Mouse (Mus musculus): ENCODE data around the gene Clk3. TPM values are rescaled to one million over a fixed set of nuclear protein-coding genes. Genes with fewer than 3 reads are reported as not detected.
A peak's percentile ranks its signal among the peaks of the same experiment; 100 is the strongest.

Clk3 gene
- total RNA-seq, 4 experiments from 2014 or later = 75.3 to 83.3 (median 78.5) TPM

DNA sequence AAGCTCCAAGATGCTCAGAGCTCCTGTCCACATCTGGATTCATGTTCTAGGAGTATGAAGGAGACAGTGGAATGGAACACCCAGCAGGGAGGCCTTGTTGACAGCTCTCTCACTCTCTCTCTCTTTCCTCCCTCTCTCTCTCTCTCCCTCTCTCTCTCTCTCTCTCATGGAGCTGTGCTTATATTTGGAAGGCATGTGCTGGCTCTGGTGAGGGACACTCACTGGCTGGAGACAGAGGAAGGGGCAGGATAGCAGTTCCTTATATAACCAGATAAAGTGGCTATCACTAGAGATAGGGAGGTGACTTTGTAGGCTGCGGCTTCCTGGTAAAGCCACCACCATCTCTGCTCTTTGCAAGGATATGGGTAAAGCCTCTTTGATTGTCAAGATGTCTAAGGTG lies 4.6 kb upstream of the Clk3 start:
- no peak for DNase-seq

DNA sequence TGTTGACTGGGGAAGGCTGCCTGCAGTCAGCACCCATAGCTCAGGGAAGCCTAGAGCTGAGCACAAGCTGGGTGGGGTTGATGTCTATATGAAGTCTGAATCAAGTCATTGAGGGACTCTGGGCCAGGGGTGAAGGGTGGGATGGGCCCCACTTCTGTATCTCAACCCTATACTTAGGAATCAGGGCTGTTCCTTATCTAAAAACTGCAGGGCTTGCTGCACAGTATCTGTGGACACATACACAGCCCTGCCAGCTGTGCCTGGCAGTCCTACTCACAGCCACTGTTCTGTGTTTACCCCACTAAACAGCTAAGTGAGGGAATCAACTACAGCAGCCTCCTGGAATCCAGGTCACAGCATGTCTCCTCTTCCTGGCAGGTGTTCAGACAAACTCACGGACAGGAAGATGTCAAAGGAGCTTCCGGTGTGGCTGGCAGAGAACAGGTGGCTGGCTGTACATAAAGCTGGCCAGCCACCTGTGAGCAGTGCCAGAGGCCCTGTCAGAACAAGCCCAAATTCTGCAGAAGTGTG lies 3.9 kb upstream of the Clk3 start:
- no peak for DNase-seq

DNA sequence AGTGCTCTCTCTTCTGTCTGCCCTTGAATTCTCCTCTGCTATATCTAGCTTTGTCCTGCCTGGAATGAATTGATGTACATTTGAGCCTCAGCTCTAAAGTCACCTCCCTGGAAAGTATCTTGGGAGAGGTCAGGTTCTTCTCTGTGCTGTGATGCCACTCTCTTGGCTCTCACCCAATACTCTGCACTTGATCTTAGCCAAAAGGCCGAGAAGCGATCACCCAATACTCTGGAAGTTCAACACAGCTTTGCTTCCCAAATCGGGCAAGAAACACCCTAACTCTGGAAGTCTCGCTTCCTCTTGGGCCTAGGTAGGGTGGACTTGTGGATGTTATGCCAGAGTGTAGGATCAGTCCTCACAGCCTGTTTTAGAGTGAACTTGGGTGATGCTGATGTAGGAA lies 1.6 kb upstream of the Clk3 start:
- no peak for DNase-seq

DNA sequence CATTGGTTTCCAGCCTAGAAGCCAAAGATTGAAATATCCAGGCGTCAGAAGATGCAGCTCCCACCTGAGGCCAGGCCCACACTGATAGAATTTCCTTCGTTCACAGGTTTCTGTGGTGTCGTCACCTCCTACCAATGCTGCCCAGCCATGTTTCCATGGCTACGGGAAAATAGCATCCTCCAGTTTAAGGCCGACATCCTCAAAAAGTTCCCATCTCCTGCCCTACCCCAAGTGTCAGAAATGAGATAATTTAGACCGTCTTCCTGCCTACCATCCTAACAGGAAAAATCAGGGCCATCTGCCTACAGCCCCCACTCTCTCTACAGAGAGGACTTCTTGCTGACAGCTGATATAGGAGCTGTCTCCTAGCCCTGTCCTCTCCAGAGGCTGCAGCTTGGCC lies 771 bp upstream of the Clk3 start:
- DNase-seq = no peak

DNA sequence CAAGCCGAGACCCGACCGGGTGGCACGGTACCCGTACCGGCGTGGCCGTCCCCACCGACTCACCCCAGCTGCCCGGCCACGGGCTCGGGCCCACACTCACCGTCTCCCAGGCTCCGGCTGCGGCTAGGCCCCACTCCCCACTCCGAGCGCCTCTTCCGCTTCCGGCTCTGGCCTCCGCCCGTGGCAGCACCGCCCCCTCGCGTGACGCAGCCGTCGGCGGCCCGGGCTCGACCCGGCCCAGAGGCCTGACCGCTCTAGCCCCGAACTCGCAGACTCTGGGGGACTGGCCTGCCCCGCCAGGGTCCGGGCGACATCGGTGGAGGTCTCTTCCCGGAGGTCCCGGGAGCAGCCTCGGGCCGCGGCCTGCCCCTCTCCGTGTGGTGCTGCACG lies 691 bp downstream of the Clk3 start:
- peak; percentile 92 for DNase-seq

DNA sequence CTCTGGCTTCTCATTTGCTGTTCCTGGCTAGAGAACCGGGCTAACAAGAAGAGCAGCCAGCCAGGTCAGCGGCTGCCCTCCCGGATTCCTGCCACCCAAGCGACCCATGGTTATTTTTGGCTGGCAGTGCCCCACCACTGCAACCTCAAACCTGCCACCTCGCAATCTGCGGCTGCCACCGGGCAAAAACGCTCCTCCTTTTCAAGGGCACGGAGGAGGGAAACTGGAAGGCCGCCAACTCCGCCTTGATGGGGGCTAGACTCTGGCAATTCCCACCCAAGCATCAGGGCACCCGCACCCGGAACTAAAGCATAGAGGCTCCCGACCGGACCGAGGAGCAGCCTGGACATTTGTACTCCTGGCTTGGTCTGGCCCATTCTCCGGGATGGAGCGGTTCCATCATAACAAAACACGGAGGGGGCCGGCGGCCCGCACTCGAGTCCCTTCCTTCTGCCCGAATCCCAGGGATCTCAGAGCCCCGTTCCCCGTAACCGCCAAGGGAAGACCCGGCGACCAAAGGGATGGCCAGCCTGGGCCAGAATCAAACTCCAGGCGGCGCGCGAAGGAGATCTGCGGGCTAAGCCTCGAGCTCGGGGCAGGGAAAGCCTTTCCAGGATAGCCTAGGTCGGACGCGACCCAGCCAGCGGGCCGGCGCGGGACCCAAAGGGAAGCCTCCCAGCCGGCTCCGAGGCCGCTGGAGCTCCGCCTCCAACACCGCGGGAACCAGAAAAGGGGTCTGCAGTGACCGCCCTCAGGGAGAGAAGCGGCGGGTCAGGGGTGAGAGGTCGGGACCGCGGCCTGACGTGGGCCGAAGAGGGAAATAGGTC lies 1.3 kb downstream of the Clk3 start:
- peak; percentile 80 for DNase-seq

DNA sequence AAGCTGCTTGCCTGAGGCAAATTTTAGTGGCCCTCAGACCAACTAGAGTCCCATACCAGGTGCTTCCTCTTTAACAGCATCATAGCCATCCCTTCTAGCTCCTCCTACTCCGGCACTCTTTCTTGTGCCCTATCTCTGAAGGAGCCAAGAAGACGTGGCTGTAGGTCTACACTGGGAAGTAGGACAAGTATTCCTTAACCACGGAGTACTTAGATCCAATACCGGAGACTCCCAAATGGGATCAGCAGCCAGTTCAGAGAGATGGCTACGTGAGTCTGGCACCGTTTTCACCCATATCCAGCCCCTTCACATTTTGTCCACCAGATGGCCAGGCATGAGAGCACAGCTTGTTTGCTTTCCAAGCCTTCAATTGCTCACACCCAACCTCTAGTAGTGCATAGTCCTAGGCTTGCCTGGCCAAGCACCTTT lies 3.1 kb downstream of the Clk3 start:
- no peak for DNase-seq

DNA sequence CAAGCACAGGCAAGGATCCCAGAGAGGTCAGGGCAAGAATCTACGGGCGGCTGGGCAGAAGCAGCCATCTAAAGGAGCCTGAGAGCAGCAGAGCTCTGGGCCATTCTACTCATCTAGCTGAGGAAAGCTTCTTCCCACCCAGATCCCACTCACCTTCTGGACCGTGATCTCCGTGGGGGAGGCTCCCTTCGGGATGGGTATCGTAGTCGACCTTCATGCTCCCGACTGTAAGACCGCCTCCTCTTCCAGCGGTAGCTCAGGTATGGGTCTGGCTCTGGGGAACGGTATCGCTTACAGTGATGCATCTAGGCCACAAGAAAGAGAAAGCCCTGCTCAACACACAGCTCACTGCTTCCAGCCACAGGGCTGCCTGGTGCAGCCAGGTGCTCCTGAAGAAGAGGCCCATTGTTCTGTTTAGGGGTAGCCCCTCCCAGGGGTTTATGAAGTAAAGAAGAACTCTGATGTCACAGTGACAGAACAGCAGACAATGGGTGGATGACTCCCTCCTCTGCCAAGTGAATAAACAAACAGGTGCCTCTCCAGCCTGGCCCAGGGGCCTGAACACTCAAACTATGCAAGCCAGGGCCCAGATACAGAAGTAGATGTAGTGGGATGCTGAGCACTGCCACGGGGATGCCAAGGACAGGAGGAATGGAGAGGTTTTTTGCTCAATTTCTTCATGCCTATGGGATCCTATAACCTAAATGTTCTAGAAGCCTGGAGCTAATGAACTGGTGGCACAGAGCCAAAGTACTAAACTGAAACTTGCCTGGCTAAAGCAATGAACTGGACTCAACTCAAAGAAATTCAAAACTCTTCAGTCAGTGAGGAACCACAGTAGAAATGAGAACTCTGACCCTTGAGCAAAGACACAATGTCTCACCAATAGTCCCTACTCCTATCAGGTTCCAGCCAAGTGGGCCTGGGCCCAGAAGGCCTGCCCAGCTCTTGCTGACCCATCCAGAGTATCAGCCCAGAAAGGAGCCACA lies 3.8 kb downstream of the Clk3 start:
- no peak for DNase-seq

DNA sequence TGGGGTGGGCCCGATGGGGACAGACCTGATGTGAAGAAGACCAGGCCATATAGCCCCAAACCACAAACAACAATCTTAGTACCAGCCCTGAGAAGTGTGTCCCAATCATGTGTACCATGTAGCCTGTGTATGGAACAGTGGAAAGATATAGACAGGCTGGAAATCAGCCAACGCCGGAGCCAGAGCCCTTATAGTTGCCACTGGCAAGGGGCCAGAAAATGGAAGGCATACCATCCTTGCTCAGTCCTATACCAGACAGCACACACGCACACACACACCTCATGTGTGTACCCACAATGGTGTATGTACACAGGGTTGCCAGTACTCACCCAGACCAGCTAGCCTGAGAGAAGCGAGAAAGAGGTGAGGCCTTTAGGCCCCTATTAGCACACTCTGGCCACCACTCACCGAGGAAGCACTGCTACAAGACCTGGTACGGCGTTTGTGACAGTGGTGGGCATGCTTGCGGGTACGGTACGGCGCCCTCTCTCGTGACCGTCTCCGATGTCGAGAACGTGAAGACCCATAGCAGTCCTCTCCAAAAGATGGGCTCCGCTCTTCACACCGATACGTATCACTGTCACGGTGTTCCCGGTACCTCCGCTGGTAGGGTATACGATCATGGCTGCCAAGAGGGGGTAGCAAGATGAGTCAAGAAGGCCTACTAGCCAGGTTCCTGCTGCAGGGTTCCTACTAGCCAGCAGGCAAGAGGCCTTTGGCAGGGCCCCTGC lies 5.1 kb downstream of the Clk3 start:
- no peak for DNase-seq

DNA sequence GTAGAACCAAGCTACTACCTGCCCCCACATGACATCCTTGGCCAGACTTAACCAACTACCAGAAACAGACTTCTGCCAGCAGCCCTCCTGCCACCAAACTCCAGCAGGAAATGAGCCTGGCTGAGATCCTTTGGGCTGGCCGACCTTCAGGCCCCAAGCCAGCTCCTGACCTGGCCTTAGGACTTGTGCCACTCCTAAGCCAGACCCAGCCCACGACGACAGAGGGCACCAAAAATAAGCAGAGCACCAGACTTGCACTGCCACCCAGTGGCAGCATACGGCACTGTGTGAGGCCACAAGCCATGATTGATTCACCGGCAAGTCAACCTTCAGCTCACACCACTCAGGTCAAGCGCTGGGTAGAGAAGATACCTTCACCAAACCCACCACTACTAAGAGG lies 6.4 kb downstream of the Clk3 start:
- peak; percentile 84 for DNase-seq

DNA sequence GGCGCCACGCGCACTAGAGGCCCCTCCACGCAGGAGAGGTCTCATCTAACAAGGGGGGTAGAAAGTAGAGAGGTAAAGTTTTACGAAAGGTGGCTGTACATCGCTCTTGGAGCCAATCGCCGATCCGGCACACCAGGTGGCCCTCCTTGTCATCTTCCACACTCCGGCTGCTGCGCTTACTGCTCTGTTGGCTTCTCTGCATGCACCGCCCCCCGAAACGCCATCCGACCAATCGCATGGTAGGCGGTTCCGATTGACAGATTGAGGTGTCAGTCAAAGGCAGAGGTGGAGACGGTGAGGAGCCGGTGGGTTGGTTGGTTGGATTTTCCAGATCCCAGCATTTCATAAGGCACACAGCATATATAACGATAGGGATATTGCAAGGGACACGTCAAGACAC lies 7.1 kb downstream of the Clk3 start:
- DNase-seq = no peak

DNA sequence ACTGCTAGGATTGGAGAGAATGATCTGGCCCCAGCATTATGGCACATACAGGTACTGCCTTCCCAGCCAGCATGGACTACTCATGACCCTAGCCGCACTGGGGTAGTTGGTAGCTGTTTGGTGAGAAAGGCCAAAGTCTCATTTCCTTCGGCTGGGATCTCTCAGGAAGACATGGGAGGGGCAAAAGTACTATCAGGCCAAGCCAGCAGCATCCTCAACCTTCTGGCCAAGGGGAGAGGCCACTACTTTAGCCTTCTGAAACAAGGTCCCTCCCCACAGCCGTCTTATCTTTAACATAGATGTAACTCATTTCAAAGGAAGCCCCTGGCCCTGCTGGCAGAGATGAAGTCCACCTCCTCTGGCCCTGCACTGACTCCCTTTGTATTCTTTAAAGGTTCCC lies 8.1 kb downstream of the Clk3 start:
- DNase-seq = no peak

DNA sequence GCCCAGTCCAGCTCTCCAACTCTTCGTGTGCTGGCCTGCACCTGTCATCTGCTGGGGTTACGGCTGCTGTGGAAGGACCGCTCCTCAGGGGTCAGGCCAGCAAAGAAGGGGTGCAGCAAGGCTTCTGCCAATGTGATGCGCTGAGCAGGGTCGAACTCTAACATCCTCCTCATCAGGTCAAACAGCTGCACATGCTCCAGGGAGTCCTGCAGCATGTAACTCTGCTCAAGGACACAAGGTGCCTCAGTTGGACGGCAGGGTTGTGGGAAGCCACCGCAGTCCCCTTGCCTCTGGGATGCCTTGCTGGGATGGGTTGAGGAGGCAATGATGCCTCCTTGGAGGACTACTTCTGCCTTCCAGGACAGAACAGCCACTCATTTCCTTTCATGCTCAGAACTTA lies 14.8 kb downstream of the Clk3 start:
- no peak for DNase-seq

DNA sequence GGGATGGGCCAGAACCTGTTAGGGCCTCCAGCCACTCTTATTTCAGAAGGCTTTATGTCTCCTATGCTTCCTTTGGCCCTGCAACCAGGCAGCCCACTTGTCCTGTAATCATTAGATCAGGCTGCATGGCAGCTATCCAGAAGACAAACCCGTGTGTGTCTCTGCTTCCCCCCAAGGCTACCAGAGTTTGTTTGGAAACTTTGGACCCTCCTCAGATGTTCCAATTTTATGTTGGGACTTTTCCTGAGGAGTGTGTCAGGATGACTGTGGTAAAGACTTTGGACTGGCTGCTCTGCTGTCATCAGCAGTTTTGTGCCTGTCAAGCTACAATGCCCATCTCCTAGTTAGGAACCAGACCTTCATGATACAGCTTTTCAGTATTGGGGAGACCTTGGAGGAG lies 16.8 kb downstream of the Clk3 start:
- DNase-seq = no peak

DNA sequence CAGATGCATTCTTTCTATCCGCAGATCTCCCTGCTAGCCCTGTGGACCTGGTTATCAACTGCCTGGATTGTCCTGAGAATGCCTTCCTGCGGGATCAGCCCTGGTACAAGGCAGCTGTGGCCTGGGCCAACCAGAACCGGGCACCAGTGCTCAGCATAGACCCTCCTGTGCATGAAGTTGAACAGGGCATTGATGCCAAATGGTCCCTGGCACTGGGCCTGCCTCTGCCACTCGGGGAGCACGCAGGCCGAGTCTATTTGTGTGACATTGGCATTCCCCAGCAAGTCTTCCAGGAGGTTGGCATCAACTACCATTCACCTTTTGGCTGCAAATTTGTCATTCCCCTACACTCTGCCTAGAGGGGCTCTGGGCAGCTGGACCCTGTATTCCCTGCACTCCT lies 17.5 kb downstream of the Clk3 start:
- DNase-seq = no peak

DNA sequence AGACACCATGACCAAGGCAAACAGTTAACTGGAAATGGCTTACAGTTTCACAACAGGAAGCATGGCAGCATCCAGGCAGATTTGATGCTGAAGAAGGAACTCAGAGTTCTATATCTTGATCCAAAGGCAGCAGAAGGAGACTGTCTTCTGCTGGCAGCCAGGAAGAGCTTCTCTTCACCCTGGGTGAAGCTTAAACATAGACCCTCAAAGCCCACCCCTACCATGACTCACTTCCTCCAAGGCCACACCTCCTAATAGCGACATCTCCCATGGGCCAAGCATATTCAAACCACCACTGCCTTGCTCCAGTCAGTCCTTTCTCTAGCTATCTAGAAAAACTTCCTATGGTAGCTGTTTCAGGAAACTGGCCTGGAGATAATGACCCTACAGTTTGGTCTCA lies 18.6 kb downstream of the Clk3 start:
- no peak for DNase-seq

DNA sequence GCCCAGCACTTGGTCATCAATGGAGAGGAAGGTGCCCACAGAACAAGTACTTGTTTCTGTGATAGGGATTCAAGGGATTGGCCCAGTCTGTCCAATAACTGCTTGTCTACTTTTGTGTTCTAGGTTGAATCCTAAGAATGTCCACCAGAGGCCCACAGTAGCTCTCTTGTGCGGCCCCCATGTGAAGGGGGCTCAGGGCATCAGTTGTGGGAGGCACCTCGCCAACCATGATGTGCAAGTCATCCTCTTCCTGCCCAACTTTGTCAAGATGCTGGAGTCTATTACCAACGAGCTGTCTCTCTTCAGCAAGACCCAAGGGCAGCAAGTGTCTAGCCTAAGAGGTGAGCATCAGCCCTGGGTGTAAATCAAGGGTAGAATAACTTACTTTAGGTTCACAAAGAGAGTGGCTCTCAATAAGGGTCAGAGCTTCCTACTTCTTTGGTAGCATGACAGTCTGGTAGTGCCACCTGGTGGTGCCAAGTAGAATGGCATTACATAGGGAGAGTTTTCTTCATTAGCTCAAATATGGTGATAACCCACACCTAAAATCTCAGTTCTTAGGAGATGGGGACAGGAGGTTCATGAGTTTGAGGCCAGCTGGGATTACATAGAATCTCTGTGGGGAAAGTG lies 21.1 kb downstream of the Clk3 start:
- no peak for DNase-seq

DNA sequence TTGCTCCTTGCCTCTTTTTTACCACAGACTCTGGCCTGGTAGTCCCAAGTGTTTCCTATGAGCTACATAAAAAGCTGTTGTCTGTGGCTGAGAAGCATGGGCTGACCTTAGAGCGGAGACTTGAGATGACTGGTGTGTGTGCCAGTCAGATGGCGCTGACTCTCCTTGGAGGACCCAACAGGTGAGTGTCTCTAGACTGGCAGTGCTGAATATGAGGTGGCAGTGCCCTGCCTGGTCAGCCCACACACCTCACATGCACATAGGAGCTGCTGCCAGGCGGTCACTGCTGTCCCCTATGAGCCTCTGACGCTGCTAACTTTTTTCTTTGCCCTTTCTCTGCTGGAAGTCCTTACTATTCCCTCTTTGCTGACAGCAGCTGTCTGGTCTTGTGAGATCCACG lies 25.8 kb downstream of the Clk3 start:
- no peak for DNase-seq

DNA sequence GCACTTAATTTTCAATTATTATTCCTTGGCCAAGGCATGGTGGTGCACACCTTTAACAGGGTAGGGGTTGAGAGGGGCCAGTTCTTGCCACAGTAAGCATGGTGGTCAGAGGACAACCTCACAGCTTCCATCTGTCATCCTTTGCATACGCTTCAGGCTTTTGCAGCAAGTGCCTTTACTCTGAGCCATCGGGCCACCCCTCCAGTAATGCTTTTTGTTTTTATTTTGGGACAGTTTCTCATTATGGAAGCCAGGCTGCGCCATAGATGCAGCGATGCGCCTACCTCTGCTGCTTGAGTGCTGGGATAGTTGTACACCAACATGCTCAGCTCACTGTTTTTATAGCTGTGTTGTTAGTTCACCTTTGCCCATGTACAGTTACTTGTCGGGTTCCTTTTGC lies 32.1 kb downstream of the Clk3 start:
- no peak for DNase-seq

DNA sequence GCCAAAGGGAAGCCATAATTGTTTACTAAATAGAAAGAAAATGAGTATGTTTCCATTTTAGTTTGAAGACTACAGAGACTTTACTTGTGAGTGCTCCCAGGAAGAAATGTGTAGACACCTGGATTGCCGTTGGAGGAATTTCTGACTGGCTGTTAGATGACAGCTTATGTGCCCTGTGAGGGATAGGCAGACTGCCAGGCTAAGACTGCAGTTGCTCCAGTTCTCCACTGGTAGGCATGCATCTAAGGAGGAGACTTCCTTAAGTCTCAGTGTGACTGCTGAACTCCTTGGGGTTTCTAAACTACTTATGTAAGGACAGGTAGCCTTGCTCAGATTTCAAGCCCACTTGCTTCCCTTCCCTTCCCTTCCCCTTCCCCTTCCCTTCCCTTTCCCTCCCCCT lies 37.3 kb downstream of the Clk3 start:
- no peak for DNase-seq

DNA sequence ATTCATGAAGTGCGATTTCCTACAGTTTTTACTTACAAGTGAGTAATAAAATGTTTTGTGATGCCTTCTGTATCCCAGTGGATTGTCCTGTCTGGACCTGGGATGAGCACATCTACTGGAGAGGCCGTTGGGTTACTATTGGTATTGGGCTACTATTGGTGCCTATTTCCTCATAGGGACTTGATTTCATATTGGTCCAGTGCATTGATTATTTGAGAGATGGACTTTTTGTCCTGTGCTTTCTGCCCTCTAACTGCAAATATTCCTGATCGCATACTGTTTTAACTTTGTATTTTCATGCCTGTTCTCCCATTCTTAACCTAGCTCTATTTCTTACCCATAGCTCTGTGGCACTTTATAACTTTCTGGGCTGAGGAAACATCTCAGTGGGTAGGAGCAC lies 41.0 kb downstream of the Clk3 start:
- DNase-seq = no peak

DNA sequence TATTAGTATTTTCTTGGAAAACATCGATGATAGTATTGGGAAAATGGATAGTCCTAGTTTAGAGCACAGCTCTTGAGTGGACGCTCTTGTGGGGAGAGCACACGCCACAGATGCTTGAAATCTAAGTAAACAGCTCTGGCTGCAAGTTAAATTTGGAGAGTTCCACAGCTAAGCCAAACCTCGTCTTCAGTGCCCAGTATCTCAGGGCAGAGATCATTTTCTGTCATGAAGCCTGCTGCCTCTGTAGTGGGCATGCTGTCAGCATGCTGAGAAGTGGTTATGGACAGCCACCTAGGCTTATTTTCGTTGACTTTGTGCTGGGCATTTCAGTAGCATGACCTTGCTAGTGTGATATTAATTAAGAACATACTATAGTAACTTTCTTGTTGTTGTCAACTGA lies 41.9 kb downstream of the Clk3 start:
- DNase-seq = no peak
